9 mouse cellular contexts compared by ENCODE assay signal in the genomic region with DNA sequence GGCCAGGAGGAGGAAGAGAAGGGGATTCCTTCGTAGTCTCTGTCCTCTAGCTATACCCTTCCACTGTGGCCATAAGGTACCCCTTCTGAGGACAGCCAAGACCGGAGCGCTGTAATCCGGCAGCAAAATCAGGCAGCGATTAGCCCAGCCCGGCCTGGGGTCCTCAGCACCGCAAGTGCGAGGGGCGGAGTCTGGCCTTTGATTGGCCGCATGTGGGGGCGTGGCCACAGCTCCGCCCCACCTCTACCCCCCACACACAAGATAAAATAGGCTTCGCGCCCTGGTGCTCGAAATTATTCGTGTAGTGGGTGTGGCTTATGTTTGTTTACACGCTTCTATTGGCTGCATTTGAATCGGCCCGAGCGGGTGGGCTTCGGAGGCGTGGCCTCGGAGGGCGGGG. TPM values are rescaled to one million over a fixed set of nuclear protein-coding genes. Genes with fewer than 3 reads are reported as not detected.
DNase-seq lines count a peak whose midpoint lies in the region; ATAC-seq and TF ChIP-seq lines count a peak whose summit lies in the region.
"Had no signal": no experiment of that assay in that cellular context is flagged by ENCODE, and none has a peak within 500 bp of the region (broad histone marks: within the 10 kb centered on the region; RNA-seq: fewer than 3 reads in every experiment).

No protein-coding gene starts in this region.

- WGBS in heart, embryonic 13.5 days, result under 1% methylated on average over 24 of the region's 24 CpGs
- 1% methylated on average over 24 of the region's 24 CpGs for WGBS in kidney, postnatal 0 days
- WGBS in liver, embryonic 11.5 days, result under 1% methylated on average over 24 of the region's 24 CpGs

- no peak overlapping the region for H3ac ChIP-seq in myocyte (ENCODE audit: control insufficient read depth, insufficient read length)

- no peak for TF ChIP-seq CTCF in kidney, postnatal 0 days (IDR thresholded peaks at IDR 0.05; ENCODE audit: low read depth)

- H3K36me3 ChIP-seq in heart, embryonic 13.5 days, result no peaks in the 10 kb centered on the region
- no peaks in the 10 kb centered on the region for H3K36me3 ChIP-seq in kidney, postnatal 0 days (ENCODE audit: insufficient read depth, low read length)
- H3K36me3 ChIP-seq in liver, embryonic 11.5 days (ENCODE audit: control insufficient read depth, insufficient read depth, low read length), result no peaks in the 10 kb centered on the region
- no peaks in the 10 kb centered on the region for H3K36me3 ChIP-seq in myocyte (ENCODE audit: control insufficient read depth, insufficient read depth)

- ATAC-seq in CD4-positive, CD25-positive, alpha-beta regulatory T cell, adult 4 months, result peak; percentile 52
- ATAC-seq in erythroid progenitor cell, adult 5-6 weeks (replicated peaks; ENCODE audit: low FRiP score, poor library complexity, severe bottlenecking), result peak; percentile 74
- ATAC-seq in heart, embryonic 13.5 days (ENCODE audit: extremely low read depth, insufficient number of reproducible peaks, low FRiP score, low TSS enrichment), result peak; percentile 82
- ATAC-seq in kidney, postnatal 0 days (replicated peaks; ENCODE audit: low FRiP score, low read depth), result peak; percentile 81
- ATAC-seq in liver, embryonic 11.5 days (replicated peaks; ENCODE audit: low FRiP score), result peak; percentile 80

- H3K4me1 ChIP-seq in brown adipose tissue, adult 24 weeks (ENCODE audit: control insufficient read depth, insufficient read depth, insufficient read length, low read length), result no peaks in the 10 kb centered on the region; the same call in 1 of the 2 replicates
- H3K4me1 ChIP-seq in heart, embryonic 13.5 days, result peaks cover 32% of the 10 kb centered on the region
- peaks cover 18% of the 10 kb centered on the region; the same call in 1 of the 2 replicates for H3K4me1 ChIP-seq in kidney, postnatal 0 days (replicated peaks; ENCODE audit: insufficient read depth, low read length)
- peaks cover 15% of the 10 kb centered on the region for H3K4me1 ChIP-seq in liver, embryonic 11.5 days (replicated peaks; ENCODE audit: control insufficient read depth, insufficient read depth, low read length)

- peak overlapping the region; percentile 55 for H3K27ac ChIP-seq in brown adipose tissue, adult 24 weeks (replicated peaks; ENCODE audit: low read depth, low read length)
- peak overlapping the region; percentile 89 for H3K27ac ChIP-seq in heart, embryonic 13.5 days (replicated peaks)
- peak overlapping the region; percentile 96 for H3K27ac ChIP-seq in kidney, postnatal 0 days
- H3K27ac ChIP-seq in liver, embryonic 11.5 days (ENCODE audit: low read depth, low read length), result peak overlapping the region; percentile 89

- peak overlapping the region; percentile 85 for H3K9ac ChIP-seq in heart, embryonic 13.5 days
- peak overlapping the region; percentile 80 for H3K9ac ChIP-seq in kidney, postnatal 0 days (ENCODE audit: low read depth, low read length)
- peak overlapping the region; percentile 77 for H3K9ac ChIP-seq in liver, embryonic 11.5 days (ENCODE audit: low read depth, low read length)

- no peaks in the 10 kb centered on the region for H3K27me3 ChIP-seq in heart, embryonic 13.5 days (replicated peaks)
- no peaks in the 10 kb centered on the region for H3K27me3 ChIP-seq in kidney, postnatal 0 days (ENCODE audit: insufficient read depth, low read length)
- H3K27me3 ChIP-seq in liver, embryonic 11.5 days (replicated peaks; ENCODE audit: control insufficient read depth, insufficient read depth, low read length), result no peaks in the 10 kb centered on the region
- H3K27me3 ChIP-seq in myocyte (ENCODE audit: control insufficient read depth, insufficient read depth, insufficient read length), result no peaks in the 10 kb centered on the region

- no peaks in the 10 kb centered on the region for H3K9me3 ChIP-seq in heart, embryonic 13.5 days
- no peaks in the 10 kb centered on the region for H3K9me3 ChIP-seq in kidney, postnatal 0 days (replicated peaks; ENCODE audit: low read length)
- H3K9me3 ChIP-seq in liver, embryonic 11.5 days (ENCODE audit: control insufficient read depth, low read length), result no peaks in the 10 kb centered on the region

- H3K4me2 ChIP-seq in heart, embryonic 13.5 days, result peak overlapping the region; percentile 94
- peak overlapping the region; percentile 75 for H3K4me2 ChIP-seq in kidney, postnatal 0 days (ENCODE audit: low read length)
- peak overlapping the region; percentile 93 for H3K4me2 ChIP-seq in liver, embryonic 11.5 days
- H3K4me2 ChIP-seq in myocyte (ENCODE audit: low read depth), result peak overlapping the region; percentile 97

- peak; percentile 59 for TF ChIP-seq POLR2A in myocyte (IDR thresholded peaks at IDR 0.05; ENCODE audit: insufficient read length, low read depth)

- peak overlapping the region; percentile 75 for H3K4me3 ChIP-seq in brown adipose tissue, adult 24 weeks (ENCODE audit: insufficient read depth, low read depth, low read length)
- peak overlapping the region; percentile 64 for H3K4me3 ChIP-seq in heart, embryonic 13.5 days
- H3K4me3 ChIP-seq in kidney, postnatal 0 days (replicated peaks; ENCODE audit: low read depth, low read length), result peak overlapping the region; percentile 52
- peak overlapping the region; percentile 68 for H3K4me3 ChIP-seq in liver, embryonic 11.5 days (ENCODE audit: low read depth, low read length)
- H3K4me3 ChIP-seq in myocyte, result peak overlapping the region; percentile 54

- DNase-seq in kidney, postnatal 0 days (ENCODE audit: low spot score), result peak; percentile 100
- peak; percentile 92 for DNase-seq in liver, embryonic 11.5 days (ENCODE audit: low spot score)
- peak; percentile 97 for DNase-seq in spleen, postnatal 4 days (ENCODE audit: low spot score in 2 of 2)

- no peaks in the 10 kb centered on the region for H3K79me2 ChIP-seq in myocyte (ENCODE audit: control insufficient read depth, insufficient read depth)

TF ChIP-seq in myocyte, 11 proteins besides CTCF, POLR2A, EP300 and RAD21:
- peak; percentile 70 for TF ChIP-seq POLR2AphosphoS2 (IDR thresholded peaks at IDR 0.05; ENCODE audit: insufficient read length, low read depth)
- TF ChIP-seq SRF (IDR thresholded peaks at IDR 0.05; ENCODE audit: control insufficient read depth, insufficient read length, low read depth), result no peak
- TF ChIP-seq REST (IDR thresholded peaks at IDR 0.05; ENCODE audit: insufficient read depth, insufficient read length), result no peak
- TF ChIP-seq MYOG (IDR thresholded peaks at IDR 0.05; ENCODE audit: control insufficient read depth in 1 of 3, insufficient read depth in 1 of 3, insufficient read length in 2 of 3, low read depth in 2 of 3), result peak in 1 of 3 experiments; percentile 40
- no peak for TF ChIP-seq USF1 (IDR thresholded peaks at IDR 0.05; ENCODE audit: low read depth)
- no peak for TF ChIP-seq TCF3 (IDR thresholded peaks at IDR 0.05; ENCODE audit: insufficient read length, low read depth)
- no peak for TF ChIP-seq CEBPB (IDR thresholded peaks at IDR 0.05; ENCODE audit: insufficient read depth, poor library complexity, severe bottlenecking)
- no peak for TF ChIP-seq TCF12 (IDR thresholded peaks at IDR 0.05; ENCODE audit: insufficient read depth, poor library complexity, severe bottlenecking)
- TF ChIP-seq MAX (IDR thresholded peaks at IDR 0.05; ENCODE audit: low read depth), result peak; percentile 12
- no peak for TF ChIP-seq MYOD1 (IDR thresholded peaks at IDR 0.05; ENCODE audit: control insufficient read depth in 1 of 3, insufficient read length in 2 of 3, low read depth in 2 of 3)
- peak; percentile 71 for TF ChIP-seq E2F4 (IDR thresholded peaks at IDR 0.05; ENCODE audit: insufficient read depth)

RNA-seq across cellular contexts. Expression of a gene that starts 5.0 kb away (rescaled TPM):
- 1 to 10 TPM; 3.6 to 3.9 TPM for polyA plus RNA-seq in CD4-positive, CD25-positive, alpha-beta regulatory T cell, adult 4 months (2017; shearing (Covaris generic))
- polyA plus RNA-seq in brown adipose tissue, adult 24 weeks (2012; ENCODE audit: insufficient read depth, insufficient read length, missing spikeins), result 6.1 and 7.4 TPM in 2 replicates
- total RNA-seq in erythroid progenitor cell, adult 5-6 weeks (2015; ENCODE audit: low replicate concordance), result 5.4 and 16.6 TPM in 2 replicates
- total RNA-seq in erythroid progenitor cell, adult 5-6 weeks (2017; ENCODE audit: low replicate concordance), result 1.9 and 2.0 TPM in 2 replicates
- polyA plus RNA-seq in heart, embryonic 13.5 days (2015; fragmentation: Nextera tagmentation; extraction: Ambion mirVana), result 4.6 and 5.0 TPM in 2 replicates
- polyA plus RNA-seq in kidney, postnatal 0 days (2015; fragmentation: Nextera tagmentation; extraction: Ambion mirVana), result 3.2 and 3.3 TPM in 2 replicates
- polyA plus RNA-seq in liver, embryonic 11.5 days (2014; fragmentation: Nextera tagmentation; extraction: Ambion mirVana), result 5.3 and 7.3 TPM in 2 replicates
- polyA plus RNA-seq in myocyte (2012; fragmentation: generic; extraction: Trizol), result 6.6 TPM

RNA-seq across cellular contexts. Expression of a gene that starts 8.9 kb away (rescaled TPM):
- polyA plus RNA-seq in CD4-positive, CD25-positive, alpha-beta regulatory T cell, adult 4 months (2017; shearing (Covaris generic)), result not detected
- polyA plus RNA-seq in brown adipose tissue, adult 24 weeks (2012; ENCODE audit: insufficient read depth, insufficient read length, missing spikeins), result not detected in 2 replicates
- total RNA-seq in erythroid progenitor cell, adult 5-6 weeks (2015; ENCODE audit: low replicate concordance), result not detected in 2 replicates
- not detected in 2 replicates for total RNA-seq in erythroid progenitor cell, adult 5-6 weeks (2017; ENCODE audit: low replicate concordance)
- 0.05 TPM in 1 of 2 replicates, not detected in the other for polyA plus RNA-seq in heart, embryonic 13.5 days (2015; fragmentation: Nextera tagmentation; extraction: Ambion mirVana)
- polyA plus RNA-seq in kidney, postnatal 0 days (2015; fragmentation: Nextera tagmentation; extraction: Ambion mirVana), result 0.05 TPM in 2 replicates
- not detected in 2 replicates for polyA plus RNA-seq in liver, embryonic 11.5 days (2014; fragmentation: Nextera tagmentation; extraction: Ambion mirVana)
- polyA plus RNA-seq in myocyte (2012; fragmentation: generic; extraction: Trizol), result not detected
- polyA plus RNA-seq: large intestine, adult 2 months had no signal

RNA-seq across cellular contexts. Expression of a gene that starts 45.6 kb away (rescaled TPM):
- polyA plus RNA-seq in CD4-positive, CD25-positive, alpha-beta regulatory T cell, adult 4 months (2017; shearing (Covaris generic)), result 100 to 1,000 TPM; 198 to 297 TPM
- 132 and 141 TPM in 2 replicates for polyA plus RNA-seq in brown adipose tissue, adult 24 weeks (2012; ENCODE audit: insufficient read depth, insufficient read length, missing spikeins)
- total RNA-seq in erythroid progenitor cell, adult 5-6 weeks (2015; ENCODE audit: low replicate concordance), result 282 and 315 TPM in 2 replicates
- total RNA-seq in erythroid progenitor cell, adult 5-6 weeks (2017; ENCODE audit: low replicate concordance), result 141 and 162 TPM in 2 replicates
- 150 and 157 TPM in 2 replicates for polyA plus RNA-seq in heart, embryonic 13.5 days (2015; fragmentation: Nextera tagmentation; extraction: Ambion mirVana)
- 178 and 193 TPM in 2 replicates for polyA plus RNA-seq in kidney, postnatal 0 days (2015; fragmentation: Nextera tagmentation; extraction: Ambion mirVana)
- 167 and 174 TPM in 2 replicates for polyA plus RNA-seq in liver, embryonic 11.5 days (2014; fragmentation: Nextera tagmentation; extraction: Ambion mirVana)
- polyA plus RNA-seq in myocyte (2012; fragmentation: generic; extraction: Trizol), result 193 TPM

Comparison
In these comparisons a context has a peak if more than half of its experiments do, and no peak if none do; other contexts are left out.
1. Peak in every context shown above with its lines: DNase-seq, ATAC-seq, H3K4me3 ChIP-seq and H3K27ac ChIP-seq.